Mouse (Mus musculus) monocyte, adult 2 months (primary cell): ENCODE data around the gene Tent4b.

Experiments
- DNase-seq, 2 experiments: peaks; one replicate each; pipeline ENCODE4 v3.0.0; 2022; ENCODE audit warnings: low spot score in 2 of 2, low read depth in 1 of 2

Gene Tent4b

DNA sequence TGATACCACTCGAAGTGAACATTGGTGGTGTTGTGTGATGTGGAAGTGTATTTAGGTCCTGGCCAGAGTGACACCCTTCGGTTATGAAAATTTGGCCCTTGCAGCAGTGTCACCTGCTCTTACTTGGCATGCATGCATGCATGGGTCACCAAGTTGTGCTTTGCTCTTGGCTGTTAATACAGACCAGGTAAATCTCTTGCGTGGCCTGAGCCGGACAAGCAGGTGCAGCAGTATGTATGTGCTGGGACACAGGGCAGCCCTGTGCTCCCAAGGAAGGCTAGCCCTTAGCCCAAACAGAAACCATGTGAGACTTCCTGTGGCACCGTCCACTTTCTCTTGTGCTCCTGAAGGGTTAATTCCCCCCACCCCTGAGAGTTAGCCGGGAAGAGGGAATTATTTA is 28.8 kb downstream of the Tent4b start:
- no peak for DNase-seq

DNA sequence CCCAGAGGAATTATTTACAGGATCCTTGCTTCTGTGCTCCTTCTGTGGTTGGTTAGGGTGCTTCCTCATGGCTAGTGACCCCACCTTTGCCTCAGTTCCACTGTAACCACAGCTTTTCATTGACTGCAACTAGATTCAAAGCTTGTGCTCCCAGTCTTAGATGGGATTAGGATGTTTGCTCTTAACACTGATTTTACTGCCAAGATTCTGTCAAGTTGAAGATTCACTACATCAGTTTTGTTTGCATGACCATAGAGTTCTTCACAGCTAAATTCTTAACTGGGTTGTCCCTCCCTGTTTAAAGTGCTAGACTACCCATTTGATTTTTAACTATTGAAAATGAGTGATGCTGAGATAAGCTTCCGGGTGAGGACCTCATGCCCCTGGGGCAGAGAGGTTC is 29.3 kb downstream of the Tent4b start:
- DNase-seq, result no peak

DNA sequence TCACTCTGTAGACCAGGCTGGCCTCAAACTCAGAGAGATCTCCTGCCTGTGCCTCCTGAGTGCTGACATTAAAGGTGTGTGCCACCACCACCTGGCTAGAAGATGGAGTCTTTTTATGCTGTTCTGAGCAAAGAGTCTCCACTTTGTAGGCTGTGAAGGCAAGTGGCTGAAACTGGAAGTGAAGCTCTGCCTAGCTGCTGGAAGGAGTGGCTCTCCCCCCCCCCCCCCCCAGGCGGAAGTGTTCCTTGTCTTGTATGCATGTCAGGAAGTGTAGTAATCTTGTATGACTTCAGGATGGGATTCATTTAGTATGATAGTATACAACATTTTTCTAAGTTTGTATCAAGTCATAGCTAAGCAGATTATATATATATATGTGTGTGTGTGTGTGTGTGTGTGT is 29.8 kb downstream of the Tent4b start:
- no peak for DNase-seq

DNA sequence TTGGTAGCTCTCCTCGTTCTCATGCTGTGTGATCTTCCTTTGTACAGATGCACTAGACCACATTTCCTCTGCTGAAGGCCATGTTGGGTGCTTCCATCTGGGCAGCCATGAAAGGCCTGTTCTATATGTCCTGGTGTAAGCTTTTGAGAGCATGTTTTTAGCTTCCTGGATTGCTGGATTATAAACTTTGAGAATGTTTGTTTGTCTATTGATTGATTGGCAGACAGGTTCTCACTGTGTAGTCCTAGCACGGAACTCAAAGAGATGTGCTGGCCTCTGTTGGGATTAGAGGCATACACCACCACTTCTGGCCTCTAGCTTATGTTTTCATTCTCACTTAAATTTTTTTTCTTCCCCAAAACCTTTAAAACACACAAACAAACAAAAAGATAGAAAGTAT is 37.7 kb downstream of the Tent4b start:
- no peak for DNase-seq

DNA sequence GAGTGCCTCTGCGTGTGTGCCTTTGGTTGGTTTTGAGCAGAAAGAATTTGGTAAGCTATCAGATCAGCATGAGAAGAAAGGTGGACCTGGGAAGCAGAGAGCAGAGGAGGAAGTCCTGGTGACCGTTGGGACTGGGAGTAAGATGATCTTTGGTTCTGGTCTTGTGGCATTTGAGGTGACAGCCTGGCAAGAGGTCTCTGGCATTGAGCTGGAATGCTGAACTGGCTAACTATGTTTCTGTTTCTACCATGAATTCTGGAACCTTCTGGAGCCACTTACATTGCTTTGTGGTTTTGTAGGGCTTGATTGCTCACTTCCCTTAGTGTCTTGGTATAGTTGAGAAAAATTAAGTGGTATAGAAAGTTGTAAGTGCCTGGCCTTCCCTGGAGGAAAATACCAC is 38.6 kb downstream of the Tent4b start:
- DNase-seq, result no peak

DNA sequence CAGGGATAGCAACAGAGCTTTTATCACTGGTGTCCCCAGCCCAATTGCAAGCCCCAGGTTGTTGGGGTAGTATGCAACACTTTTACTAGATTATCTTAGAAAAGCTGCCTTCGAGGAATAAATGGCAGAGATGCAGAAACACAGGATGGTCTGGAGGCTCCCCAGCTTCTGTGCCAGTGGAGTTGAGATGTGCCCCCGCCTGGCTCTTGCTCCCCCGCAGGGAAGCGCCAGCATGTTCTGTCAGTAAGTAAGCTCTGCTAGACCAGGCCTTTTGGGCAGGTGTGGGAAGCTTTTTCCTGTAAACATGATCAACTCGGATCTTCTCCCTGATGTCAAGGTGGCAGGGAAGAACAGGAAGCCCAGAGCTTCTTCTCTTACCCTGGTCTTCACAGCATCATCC is 40.3 kb downstream of the Tent4b start:
- no peak for DNase-seq

DNA sequence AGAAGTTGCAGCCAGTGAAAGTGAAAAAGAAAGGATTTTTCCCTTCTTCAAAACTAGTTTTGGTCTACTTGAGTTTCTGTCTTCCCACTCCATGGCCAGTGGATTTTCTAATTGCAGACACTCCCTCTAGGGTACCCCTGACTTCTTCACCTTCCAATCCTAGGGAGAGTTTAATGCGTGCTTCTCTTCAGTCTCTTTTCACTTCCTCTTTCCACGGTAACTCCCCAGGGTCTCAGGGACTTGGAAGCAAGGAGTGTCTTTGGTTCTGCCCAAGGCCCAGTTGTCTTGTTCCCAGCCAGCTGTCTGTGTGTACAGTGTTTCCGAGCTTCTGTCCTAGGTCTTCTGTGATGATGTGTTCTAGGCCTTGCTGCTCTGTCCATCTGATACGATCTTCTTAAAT is 42.9 kb downstream of the Tent4b start:
- no peak for DNase-seq

DNA sequence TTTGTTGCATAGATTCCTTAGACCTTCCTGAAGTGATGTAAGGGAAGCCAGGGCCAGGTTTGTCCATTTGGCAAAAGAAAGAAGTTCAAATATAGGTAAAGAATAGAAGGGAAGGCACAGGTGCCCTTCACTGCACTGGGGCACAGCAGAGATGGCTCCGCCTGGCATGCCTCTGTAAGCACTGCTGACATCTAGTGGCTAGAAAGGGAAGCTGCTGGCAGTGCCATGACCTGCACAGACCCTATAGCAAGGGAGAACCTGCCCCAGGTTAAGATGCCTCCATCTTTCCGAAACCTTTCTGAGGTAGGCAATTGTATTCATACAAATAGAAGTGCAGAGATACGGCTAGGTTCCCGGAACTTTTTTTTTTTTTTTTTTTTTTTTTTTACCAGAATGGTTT is 45.3 kb downstream of the Tent4b start:
- peak in 1 of 2 experiments; percentile 24 for DNase-seq

DNA sequence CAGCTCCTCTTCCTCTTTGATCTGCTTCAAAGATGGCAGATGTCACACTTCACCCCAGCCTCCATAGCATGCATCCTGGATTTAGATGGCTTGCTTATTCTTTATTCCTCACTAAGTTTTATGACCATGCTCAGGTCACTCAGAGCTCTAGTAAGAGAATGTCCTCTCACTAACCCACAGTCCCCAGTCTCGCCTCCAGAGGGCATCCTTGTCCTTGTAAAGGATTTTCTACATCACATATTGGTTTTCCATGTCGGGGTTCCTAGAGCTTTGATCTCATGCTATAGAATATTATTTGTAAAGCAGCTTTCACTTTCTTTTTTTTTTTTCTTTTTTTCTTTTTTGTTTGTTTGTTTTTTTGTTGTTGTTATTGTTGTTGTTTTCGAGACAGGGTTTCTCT is 53.8 kb downstream of the Tent4b start:
- DNase-seq, result no peak

DNA sequence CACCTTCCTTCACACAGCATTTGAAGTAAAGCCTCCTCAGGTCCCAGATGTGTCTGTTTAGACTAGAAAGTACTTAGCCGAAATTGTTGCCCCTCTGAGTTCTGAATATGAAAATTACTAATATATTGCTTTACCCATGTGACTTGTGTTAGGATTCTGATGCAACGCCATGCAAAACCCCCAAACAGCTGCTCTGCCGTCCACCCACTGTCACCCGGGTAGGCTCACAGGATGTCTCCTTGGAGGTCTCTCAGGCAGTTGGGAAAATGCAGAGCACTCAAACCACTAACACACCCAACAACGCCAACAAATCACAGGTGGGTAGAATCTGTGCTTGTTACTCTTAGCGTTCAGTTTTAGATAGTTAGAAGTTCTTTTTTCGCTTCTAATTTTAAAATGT is 55.9 kb downstream of the Tent4b start:
- DNase-seq, result no peak

DNA sequence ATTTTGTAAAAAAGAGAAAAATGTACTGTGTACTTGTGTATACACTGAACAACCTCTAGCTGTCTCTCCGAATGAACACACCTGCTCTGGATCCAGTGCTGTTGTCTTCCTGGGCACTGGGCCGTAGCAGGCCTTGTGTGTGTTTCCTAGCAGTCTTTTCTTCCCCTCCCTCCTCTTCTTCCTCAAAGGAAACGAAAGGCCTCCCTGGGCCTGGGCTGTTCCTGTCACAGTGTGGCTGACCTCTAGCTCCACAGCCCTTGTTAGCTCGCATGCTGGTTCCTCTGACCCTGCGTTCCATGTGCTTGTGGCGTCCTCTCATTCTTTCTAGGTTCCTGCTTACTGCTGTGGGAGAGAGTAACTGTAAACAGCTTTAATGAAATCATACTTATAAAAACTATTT is 59.0 kb downstream of the Tent4b start:
- no peak for DNase-seq

DNA sequence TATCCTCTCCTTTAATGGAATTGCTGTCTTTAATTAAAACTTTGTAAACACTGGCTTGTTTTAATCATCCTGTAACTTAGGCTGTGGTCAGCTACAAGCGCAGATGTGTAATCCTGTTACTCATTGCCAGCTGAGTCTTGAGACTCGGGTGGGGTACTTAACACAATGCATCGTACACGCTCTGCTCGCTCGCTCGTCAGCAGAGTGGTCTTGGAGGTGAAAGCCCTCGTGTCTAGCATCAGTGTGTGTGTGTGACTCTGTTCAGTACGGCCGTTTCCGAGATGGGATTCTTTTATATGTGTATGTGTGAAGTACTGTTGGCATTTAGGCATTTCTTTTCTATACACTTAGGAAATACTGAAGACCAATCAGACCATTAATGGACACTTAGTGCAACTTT is 59.5 kb downstream of the Tent4b start:
- DNase-seq, result no peak

DNA sequence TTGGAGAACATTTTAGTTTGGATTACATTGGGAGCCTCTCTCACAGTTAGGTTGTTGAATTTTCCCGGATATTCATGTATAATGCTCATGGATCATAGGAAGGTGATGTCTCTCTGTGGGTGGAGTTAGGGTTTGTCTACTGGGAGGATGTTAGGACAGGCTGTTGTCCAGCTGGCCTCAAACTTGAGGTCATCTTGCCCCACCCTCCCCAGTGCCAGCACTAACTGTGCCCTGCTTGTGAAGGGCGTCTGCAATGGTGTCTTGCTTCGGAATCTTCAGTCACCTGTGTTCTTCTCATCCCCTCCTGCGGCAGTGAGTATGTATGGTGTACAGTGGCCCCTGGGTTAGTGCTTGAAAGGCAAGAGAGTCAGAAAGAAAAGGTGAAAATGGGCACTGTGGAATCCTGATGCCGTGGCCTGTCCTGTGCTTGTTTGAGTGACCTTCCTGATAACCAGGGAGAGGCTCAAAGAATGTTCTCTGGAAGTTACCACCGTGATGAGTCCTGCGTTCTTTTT is 61.5 kb downstream of the Tent4b start:
- no peak for DNase-seq

DNA sequence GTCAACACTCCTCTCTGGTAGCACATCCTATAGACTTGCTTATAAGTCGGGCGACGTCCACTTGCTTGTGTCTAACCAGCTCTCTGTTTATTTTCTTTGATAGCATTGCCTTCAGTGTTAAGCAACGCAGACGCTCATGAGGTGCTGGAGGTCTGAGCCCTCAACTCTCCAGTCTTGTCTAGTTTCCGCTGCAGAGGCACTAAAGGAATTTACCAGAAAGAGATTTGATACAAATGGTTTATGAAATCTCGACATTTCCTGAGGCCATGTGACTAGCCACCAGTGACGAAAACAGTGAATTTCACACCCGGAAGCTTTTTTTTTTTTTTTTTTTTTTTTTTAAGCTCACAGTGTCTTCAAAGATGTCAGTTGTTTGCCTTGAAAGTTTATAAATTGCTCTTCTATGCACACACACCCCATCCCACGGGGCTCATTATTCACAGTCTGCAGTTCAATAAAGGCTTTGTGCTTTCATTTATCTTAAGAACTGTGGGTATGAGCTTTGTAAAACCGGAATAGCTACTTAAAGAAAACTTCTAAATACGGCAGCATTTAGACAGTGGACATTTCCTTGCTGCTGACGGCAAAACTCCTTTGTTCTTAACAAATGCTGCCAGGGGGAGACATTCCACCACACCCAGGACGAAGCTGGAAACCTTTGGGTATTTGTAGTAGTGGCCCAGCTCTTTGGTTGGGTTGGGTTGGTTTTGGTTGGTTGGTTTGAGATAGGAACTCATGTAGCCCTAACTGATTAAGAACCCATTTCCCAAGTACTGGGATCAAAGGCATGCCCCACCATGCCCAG is 64.0 kb downstream of the Tent4b start:
- DNase-seq, result no peak

DNA sequence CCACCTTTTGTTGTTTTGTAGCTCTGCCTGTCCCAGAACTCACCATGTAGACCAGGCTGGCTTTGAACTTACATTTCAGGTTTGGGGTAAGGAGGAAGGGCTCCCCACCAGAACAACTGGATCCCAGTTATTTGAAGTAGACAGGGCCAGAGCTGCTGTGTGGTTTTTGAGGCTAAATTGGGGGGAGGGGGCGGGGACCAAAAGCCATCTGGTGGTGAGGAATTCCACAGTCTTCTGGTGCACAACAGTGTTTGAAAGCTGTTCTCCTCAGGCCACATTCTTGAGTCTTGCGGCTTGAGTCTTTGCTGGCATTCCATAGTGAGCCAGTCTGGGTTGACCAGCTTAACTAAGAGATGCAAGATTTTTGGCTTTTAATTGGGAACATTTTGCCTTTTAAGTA is 66.5 kb downstream of the Tent4b start:
- DNase-seq, result no peak

DNA sequence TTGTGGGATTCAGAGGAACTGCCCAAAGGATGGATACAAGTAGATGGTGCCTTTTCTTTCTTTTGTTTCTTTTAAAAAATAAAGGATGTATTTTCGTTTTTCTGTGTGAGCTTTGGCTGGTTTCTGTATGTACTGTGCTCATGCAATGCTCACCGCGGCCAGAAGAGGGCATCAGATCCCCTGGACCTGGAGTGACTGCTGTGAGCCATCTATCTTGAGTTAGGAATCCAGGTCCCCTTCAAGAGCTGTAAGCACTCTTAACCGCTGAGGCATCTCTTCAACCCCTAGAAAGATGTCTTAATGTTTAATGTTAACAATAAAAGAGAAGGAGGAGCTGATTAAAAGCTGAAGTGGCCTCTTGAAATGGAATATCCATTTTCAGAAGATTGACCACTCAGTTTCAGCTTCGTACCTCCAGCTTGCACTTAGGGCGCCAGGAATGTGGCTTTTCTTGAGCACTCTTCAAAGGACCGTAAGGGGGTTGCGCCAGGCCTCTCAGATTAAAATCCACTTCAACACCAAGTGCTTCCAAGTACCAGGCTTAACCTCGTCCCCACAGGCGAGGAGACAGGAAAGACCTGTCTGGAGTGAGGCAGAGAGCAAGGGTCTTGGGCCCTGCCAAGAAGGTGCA is 67.3 kb downstream of the Tent4b start:
- DNase-seq, result peak in 1 of 2 experiments; percentile 68

DNA sequence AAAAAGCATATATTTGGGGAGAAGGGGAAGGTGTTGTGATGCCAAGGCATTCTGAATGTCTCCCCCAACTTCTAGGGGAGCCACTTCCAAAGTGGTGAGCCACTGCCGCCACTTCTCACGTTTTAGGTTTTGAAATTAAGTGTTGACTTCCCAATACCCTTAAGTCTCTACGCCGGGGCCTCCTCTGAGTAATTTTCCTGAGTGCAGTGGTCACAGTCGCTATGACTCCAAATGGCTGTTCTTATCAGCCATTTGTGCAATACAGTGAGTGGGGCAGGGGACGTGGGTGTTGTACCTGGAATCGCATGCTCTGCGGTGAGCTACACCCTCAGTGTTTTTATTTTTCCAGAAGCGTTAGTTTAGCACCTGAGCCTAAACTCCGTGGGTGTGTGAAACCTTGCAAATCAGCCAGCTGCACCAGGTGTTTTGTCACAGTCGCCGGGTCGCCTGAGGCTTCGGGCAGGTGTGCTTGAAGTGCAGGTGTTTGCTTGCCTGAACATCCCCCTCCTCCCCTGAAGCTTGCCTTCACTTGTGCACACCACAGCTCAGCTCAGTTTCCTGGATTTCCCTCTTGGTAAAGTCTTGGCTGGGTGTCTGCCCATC is 67.9 kb downstream of the Tent4b start:
- no peak for DNase-seq

DNA sequence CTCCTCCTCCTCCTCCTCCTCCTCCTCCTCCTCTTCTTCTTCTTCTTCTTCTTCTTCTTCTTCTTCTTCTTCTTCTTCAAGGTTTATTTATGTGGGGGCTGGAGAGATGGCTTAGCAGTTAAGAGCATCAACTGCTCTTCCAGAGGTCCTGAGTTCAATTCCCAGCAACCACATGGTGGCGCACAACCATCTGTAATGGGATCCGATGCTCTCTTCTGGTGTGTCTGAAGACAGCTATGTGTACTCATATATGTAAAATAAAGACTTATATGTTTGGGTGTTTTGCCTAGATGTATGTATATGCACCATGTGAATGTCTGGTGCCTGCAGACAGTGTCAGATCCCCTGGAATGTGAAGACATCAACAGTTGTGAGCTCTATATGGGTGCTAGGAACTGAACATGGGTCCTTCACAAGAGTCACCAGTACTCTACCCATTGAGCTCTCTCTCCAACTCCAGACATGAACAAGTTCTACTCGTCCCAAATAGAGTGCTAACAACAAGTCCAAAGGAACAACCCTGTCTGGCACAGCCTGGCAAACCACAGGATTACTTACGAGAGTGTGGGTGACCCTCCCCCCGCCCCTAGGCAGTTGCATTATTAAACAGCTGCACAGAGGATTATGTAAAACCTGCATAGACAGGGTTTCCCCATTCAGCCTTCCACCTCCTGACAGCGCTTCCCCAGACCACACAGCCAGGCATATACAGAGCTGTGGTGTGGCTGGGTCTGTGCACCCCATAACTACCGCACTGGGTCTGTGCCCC is 70.3 kb downstream of the Tent4b start:
- no peak for DNase-seq

DNA sequence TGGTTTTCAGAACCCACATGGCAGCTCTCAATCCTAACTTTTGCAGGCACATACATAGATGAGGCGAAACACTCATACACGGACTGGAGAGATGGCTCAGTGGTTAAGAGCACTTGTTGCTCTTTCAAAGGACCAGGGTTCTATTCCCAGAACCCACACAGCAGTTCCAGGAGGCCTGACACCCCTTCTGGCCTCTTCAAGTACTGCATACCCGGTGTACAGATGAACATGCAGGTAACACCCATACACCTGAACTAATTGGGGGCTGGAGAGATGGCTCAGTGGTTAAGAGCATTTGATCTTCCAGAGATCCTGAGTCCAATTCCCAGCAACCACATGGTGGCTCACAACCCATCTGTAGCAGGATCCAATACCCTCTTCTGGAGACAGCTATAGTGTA is 71.1 kb downstream of the Tent4b start:
- no peak for DNase-seq

DNA sequence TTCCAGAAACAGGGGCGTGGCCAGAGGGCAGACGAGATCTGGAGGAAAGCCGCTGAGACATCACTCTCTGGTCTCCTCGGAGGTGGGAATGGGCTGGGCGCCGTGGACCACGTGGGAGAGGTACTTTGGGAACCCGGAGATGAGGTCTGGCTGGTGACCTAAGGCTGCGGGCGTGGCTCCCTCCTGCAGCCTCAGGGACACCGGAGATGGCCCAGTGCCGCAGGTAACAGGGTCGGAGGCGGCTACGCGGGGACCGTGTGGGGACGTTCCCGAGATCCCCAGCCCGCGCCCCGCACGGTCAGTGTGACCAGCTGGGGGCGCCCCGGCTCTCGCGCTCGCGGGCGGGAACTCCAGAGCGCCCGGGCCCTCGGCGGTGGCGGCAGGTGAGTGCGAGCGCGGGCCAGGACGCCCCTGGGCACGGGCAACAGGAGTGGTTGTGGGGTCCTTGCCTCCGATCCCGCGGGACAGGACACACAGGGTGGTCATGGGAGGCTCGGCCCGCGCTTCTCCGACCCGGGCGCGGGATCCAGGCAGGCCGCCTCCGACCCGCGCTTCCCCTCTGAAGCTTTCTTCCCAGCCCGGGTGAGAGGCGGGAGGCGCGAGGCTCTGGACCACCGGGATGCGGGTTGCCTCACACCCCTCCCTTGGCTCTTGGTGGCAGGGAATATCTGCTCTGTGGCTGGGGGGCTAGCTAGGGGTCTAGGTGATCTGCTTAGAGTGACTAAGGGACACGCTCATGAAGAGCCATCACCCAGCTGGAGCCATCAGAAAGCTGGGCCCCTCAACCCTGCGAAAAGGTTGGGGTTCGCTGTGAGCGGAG is 73.4 kb downstream of the Tent4b start, which contains the start of gene Adcy7:
Adcy7 (plus strand) TSS at position 173 of the 820 bp plus-strand sequence.
- DNase-seq, result no peak

DNA sequence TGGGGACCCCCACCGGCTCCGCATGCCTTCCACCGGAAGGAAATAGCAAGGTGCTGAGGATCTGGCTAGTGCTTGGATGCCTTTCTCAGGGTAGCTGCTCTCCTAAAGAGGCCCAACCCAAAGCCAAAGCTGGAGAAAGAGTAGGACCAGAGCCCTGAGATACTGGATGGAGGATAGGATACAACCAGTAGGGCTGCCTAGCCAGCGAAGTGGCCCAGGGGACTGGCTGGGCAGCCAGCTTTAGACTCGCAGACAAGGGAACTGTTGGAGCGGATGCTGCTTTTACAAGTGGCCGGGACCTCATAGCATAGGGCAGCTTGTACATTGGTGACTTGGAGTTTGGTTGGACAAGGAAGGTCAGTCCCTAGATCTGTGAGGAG is 74.0 kb downstream of the Tent4b start:
- no peak for DNase-seq
